Mouse (Mus musculus) kidney, embryonic 16.5 days (tissue): Measurements from ENCODE around the gene Trim17. TPM values are rescaled to one million over a fixed set of nuclear protein-coding genes. Genes with fewer than 3 reads are reported as not detected.

ENCODE experiments used
- ATAC-seq: fragments of 200-750 bp; cut with Nextera tagmentation; 2 replicates; pipeline ENCODE4 v1.8.0; 2017; ENCODE audit warnings: moderate TSS enrichment; ENCODE audit not compliant: low FRiP score, low TSS enrichment
- H3K27ac ChIP-seq: fragments of 300-500 bp; sonication (generic); 2 replicates; pipeline ENCODE4 v1.5.1; 2014; ENCODE audit warnings: low read length
- H3K27me3 ChIP-seq: fragments of 300-500 bp; sonication (generic); 2 replicates; pipeline ENCODE4 v1.6.1; 2014; ENCODE audit warnings: low read length, control low read depth, mixed read lengths; ENCODE audit not compliant: insufficient read depth
- H3K36me3 ChIP-seq: fragments of 300-500 bp; sonication (generic); 2 replicates; pipeline ENCODE4 v1.6.1; 2014; ENCODE audit warnings: low read length, control low read depth, mixed read lengths; ENCODE audit not compliant: insufficient read depth
- H3K4me1 ChIP-seq: fragments of 300-500 bp; sonication (generic); 2 replicates; pipeline ENCODE4 v1.6.1; 2014; ENCODE audit warnings: low read length, control low read depth, mixed read lengths; ENCODE audit not compliant: insufficient read depth
- H3K4me2 ChIP-seq: fragments of 300-500 bp; sonication (generic); replicated peaks from 2 replicates; pipeline ENCODE4 v1.6.1; 2014; ENCODE audit warnings: low read depth, low read length
- H3K4me3 ChIP-seq: fragments of 300-500 bp; sonication (generic); 2 replicates; pipeline ENCODE4 v1.5.1; 2014; ENCODE audit warnings: mild to moderate bottlenecking, low read length
- H3K9ac ChIP-seq: fragments of 300-500 bp; sonication (generic); replicated peaks from 2 replicates; pipeline ENCODE4 v1.6.1; 2014; ENCODE audit warnings: low read length
- H3K9me3 ChIP-seq: fragments of 300-500 bp; sonication (generic); 2 replicates; pipeline ENCODE4 v1.6.1; 2016; ENCODE audit warnings: low read length, control low read depth
- WGBS: fragments of 180-500 bp; shearing (Covaris S2); extraction: QIAGEN DNeasy Blood & Tissue Kit; methylation state at CpG from one replicate; pipeline ENCODE4 v1.1.7; 2014; 5-methylcytosine and 5-hydroxymethylcytosine counted together
- polyA plus RNA-seq: library from polyadenylated mRNA; unstranded; fragments of >200 nt; fragmentation: Nextera tagmentation; extraction: Ambion mirVana; gene quantifications from 2 replicates; pipeline ENCODE4 v1.2.1, GENCODE M21; 2015

Trim17 gene
- polyA plus RNA-seq, 1 experiment from 2014 or later, result 0.42 TPM

DNA sequence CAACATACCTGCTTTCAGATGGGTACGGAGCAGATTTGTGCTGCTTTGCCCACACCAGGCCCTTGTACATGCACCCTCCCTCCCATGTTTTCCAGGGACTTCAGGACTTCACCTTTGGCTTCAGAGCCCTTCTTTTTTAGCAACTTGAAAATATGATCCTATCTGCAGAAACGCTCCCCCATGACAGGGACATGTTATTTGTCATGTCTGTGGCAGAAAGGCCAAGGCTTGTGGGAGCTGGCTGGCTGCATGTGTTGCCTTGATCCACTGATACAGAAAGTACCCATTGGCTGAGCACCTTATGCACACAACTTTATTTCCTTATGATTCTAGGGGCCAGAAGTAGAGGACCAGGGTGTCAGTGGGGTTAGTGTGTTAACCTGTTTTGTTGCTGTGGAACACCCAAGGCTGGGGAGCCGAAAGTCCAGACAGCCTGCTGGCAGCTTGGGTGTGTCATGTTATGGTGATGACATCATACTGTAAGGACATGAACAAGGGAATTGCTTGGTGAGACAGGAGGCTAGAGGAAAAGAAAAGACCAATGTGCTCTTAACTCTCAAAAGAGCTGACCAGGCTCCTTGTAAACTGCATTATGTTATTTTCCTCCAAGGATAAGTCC, 30.9 kb downstream of the Trim17 start:
- H3K27me3 ChIP-seq, result no peaks in the 10 kb centered on the region
- no peak for ATAC-seq
- H3K4me2 ChIP-seq, result no peak overlapping the region
- H3K27ac ChIP-seq, result no peak overlapping the region
- H3K9me3 ChIP-seq, result no peaks in the 10 kb centered on the region
- 90% methylated on average over 3 of the region's 3 CpGs for WGBS
- H3K4me3 ChIP-seq, result no peak overlapping the region
- no peak overlapping the region for H3K9ac ChIP-seq
- peaks cover 11% of the 10 kb centered on the region for H3K4me1 ChIP-seq
- peaks cover 76% of the 10 kb centered on the region for H3K36me3 ChIP-seq

DNA sequence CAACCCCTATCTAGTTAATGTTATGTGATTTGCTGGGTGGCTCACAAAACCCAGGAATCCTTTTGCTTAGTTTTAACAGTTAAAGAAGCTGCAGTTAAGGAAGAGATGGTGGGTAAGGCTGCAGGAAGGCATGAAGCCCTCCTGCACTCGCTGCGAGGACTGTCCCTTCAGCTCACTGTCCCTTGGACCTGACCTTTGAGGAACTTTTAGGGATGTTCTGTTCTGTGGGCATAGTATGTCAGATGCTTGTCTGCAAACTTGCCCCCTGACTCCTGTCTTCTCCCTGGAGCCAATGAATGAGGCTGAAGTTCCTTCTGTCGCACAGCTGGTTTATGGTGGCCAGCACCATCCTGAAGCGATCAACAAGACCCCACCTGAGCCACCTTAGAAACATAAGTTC, 34.7 kb downstream of the Trim17 start:
- H3K36me3 ChIP-seq, result peaks cover 60% of the 10 kb centered on the region
- H3K27me3 ChIP-seq, result peaks cover 10% of the 10 kb centered on the region; the same call in 1 of the 2 replicates
- ATAC-seq, result no peak
- 92% methylated on average over 4 of the region's 4 CpGs for WGBS
- H3K27ac ChIP-seq, result no peak overlapping the region
- H3K4me1 ChIP-seq, result peaks cover 4% of the 10 kb centered on the region; the same call in 1 of the 2 replicates
- H3K9ac ChIP-seq, result no peak overlapping the region
- H3K4me2 ChIP-seq, result no peak overlapping the region
- H3K9me3 ChIP-seq, result no peaks in the 10 kb centered on the region
- H3K4me3 ChIP-seq, result no peak overlapping the region

DNA sequence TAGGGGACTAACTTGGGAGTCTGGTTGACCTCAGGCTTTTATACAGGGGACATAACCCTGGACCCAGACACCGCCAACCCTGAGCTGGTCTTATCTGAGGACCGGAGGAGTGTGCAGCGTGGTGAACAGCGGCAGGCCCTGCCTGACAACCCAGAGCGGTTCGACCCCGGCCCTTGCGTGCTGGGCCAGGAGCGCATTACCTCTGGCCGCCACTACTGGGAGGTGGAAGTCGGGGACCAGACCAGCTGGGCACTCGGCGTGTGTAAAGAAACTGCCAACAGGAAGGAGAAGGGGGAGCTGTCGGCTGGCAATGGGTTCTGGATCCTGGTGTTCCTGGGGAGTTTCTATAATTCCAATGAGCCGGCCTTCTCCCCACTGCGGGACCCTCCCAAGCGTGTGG, 35.7 kb downstream of the Trim17 start:
- Histone ChIP-seq H3K9me3 (no peaks in the 10 kb centered on the region), H3K4me3 (no peak overlapping the region), H3K36me3 (peaks cover 50% of the 10 kb centered on the region), H3K9ac (no peak overlapping the region), H3K4me2 (no peak overlapping the region), H3K27me3 (peaks cover 15% of the 10 kb centered on the region), H3K4me1 (peaks cover 5% of the 10 kb centered on the region), H3K27ac (no peak overlapping the region)
- no peak for ATAC-seq
- 83% methylated on average over 17 of the region's 17 CpGs for WGBS

DNA sequence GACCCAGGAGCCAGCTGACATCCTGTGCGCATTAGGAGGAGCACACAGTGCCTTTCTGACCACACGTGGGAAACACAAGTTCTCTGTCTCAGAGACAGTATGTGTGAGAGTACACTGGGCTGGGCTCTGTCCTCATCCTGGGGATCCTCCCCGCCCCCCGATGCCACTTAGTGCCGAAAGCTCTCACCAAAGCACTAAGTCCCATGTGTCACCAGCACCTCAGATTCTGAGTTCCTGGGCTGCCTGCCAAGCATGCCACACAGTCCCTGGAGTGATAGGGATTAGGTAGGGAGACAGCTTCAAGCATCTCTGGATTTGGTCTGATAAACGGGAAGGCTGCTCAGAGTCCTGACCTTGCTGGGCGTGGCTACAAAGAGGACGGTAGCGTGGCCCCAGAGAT, 36.3 kb downstream of the Trim17 start:
- Histone ChIP-seq H3K36me3 (peaks cover 44% of the 10 kb centered on the region), H3K27ac (no peak overlapping the region), H3K4me2 (no peak overlapping the region), H3K27me3 (peaks cover 18% of the 10 kb centered on the region), H3K4me1 (peaks cover 5% of the 10 kb centered on the region), H3K4me3 (no peak overlapping the region), H3K9ac (no peak overlapping the region), H3K9me3 (no peaks in the 10 kb centered on the region)
- ATAC-seq, result no peak
- WGBS, result 83% methylated on average over 9 of the region's 9 CpGs

DNA sequence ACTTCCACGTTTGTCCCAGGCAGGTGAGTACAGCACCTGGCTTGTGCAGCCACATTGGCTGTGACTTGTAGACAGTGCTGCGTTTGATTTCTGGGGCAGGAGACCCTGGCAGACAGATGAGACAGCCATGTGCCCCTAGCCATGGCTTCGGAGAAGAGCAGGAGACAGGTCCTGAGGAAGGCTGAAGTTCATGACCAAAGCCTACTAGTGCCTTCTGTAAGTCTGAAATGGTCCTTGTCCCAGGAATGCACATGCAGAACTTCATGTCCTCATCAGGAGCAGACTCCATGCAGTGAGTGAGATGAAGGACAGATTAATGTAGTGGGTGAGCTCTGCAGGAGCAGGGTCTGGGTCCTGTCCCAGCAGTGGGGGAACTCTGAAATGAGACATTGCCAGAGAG, 37.4 kb downstream of the Trim17 start:
- peaks cover 33% of the 10 kb centered on the region for H3K36me3 ChIP-seq
- 77% methylated on average over 3 of the region's 3 CpGs for WGBS
- no peak overlapping the region for H3K9ac ChIP-seq
- H3K27me3 ChIP-seq, result peaks cover 21% of the 10 kb centered on the region
- ATAC-seq, result no peak
- H3K4me1 ChIP-seq, result peaks cover 5% of the 10 kb centered on the region
- H3K9me3 ChIP-seq, result no peaks in the 10 kb centered on the region
- H3K4me2 ChIP-seq, result no peak overlapping the region
- H3K4me3 ChIP-seq, result no peak overlapping the region
- H3K27ac ChIP-seq, result no peak overlapping the region

DNA sequence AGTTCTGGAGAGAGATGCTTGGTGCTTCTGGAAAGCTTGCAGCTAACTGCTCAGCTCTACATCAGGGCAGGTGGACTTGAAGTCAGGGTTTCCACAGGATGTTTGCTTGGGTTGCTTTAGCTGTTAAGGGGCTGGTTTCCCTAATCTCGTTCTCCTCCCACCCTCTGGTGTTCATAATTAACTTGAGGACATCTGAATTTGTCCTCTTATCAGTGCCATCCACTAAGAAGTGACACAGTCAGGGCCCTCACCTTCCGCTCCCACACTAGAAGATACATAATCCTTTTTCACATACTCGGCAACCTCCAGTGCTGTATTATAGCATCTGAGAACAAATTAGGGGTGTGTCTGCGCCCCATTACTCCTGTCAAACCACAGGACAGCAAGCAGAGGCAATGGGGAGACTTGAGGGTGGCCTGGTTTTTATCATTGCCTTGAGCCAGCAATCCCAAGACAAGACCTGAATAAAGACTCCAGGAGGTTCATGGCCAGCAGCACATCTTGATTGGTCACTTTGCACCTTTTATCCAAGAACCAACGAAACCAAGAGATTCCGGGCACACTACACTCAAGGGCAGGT, 38.7 kb downstream of the Trim17 start:
- H3K4me1 ChIP-seq, result peaks cover 5% of the 10 kb centered on the region
- WGBS, result 75% methylated on average over 6 of the region's 6 CpGs
- no peak for ATAC-seq

DNA sequence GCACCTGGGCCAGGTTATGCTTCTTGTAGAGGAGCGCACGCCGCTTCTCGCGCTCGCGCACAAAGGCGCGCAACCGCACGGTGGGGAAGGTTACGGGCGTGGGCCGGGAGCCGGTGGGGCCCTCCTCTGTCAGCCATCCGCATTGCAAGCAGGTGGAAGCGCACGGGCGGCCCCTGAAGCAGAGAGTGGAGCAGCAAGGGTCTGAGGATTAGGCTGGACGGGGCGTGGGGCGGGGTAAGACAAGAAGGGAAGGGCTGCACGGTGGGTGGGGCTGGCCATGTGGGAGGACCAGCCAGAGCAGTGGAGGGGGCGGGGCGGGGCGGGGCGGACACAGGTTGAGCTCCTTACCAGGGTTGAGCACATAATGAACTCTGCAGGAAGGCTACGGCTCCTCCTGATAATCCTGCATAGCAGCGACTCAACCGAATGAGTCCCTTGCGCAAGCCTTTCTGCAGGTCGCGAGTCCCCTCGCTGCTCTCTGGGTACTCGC, 39.9 kb downstream of the Trim17 start:
- H3K9me3 ChIP-seq, result no peaks in the 10 kb centered on the region
- peak overlapping the region; percentile 45 for H3K4me3 ChIP-seq
- peak overlapping the region; percentile 63 for H3K9ac ChIP-seq
- H3K4me2 ChIP-seq, result peak overlapping the region; percentile 69
- H3K36me3 ChIP-seq, result peaks cover 10% of the 10 kb centered on the region
- ATAC-seq, result peak; percentile 93
- 2% methylated on average over 33 of the region's 35 CpGs for WGBS
- H3K27ac ChIP-seq, result no peak overlapping the region
- H3K4me1 ChIP-seq, result peaks cover 11% of the 10 kb centered on the region
- H3K27me3 ChIP-seq, result peaks cover 21% of the 10 kb centered on the region

More for the DNA sequence above, 38.7 kb downstream of the Trim17 start:
- Histone ChIP-seq H3K27ac (no peak overlapping the region), H3K4me2 (no peak overlapping the region), H3K9ac (no peak overlapping the region), H3K4me3 (no peak overlapping the region), H3K36me3 (peaks cover 21% of the 10 kb centered on the region), H3K27me3 (peaks cover 21% of the 10 kb centered on the region), H3K9me3 (no peaks in the 10 kb centered on the region)

DNA sequence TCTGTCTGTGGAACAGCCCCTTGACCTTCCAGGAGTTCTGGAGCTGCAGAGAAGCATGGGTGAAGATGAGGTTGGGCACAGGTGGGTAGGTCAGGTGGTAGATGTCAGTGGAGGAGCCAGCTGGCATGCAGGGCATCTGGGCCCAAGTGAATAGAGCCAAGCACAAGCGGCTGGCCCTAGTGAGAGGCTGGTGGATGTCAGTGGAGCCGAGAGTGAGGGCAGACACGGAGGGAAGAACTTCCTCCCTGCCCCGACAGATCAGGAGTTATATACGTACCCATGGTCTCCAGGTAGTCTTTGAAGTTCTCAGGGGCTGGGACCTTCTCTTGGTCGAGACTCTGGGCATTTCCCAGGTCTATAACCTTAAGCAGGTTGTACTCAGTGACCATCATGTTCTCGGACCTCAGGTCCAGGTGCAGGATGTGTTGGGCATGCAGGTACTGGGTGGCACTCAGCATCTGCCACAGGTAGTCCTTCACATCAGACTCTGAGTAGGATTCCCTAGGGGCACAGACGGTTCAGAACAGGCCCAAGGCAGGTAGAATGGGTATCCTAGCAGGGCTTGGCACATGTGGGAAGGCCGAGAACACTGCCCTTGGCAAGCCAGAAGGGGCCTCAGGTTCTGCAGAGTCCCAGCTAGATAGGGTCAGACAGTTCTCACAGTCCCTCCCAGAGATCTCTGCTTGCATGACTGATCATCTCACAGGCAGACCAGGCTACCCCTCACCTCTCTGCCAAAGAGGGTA, 40.7 kb downstream of the Trim17 start:
- Histone ChIP-seq H3K36me3 (peaks cover 1% of the 10 kb centered on the region), H3K9ac (no peak overlapping the region), H3K4me3 (no peak overlapping the region), H3K27me3 (peaks cover 21% of the 10 kb centered on the region), H3K27ac (no peak overlapping the region), H3K9me3 (no peaks in the 10 kb centered on the region), H3K4me2 (peak overlapping the region; percentile 69; the same call in 1 of the 2 replicates), H3K4me1 (peaks cover 11% of the 10 kb centered on the region)
- ATAC-seq, result no peak
- 78% methylated on average over 9 of the region's 9 CpGs for WGBS

DNA sequence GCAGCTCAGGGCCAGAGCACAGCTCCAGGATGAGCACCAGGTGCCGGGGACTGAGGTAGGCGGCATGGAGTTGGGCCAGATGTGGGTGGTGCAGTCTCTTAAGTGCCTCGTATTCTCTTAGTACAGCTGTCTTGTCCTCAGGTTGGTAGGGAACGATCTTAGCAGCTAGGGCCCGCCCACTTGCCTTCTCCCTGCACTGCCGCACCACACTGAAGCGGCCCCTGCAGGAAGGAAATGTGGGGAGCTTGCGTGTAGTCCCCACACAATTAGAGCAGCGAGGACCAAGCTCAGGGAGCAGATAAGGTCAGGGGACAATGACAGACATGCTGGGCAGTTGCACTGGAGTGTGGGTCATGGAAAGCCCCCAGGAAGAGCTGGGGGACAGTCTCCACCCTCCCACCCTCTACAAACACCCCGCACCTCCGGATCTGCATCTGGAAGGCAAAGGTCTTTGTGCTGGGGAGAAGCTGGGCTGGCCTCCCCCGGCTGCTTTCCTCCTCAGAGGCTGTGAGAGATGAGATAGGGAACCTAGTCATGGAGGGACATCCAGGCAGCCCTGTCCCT, 41.4 kb downstream of the Trim17 start:
- Histone ChIP-seq H3K4me2 (no peak overlapping the region), H3K4me3 (no peak overlapping the region), H3K27me3 (peaks cover 21% of the 10 kb centered on the region), H3K36me3 (no peaks in the 10 kb centered on the region), H3K9me3 (no peaks in the 10 kb centered on the region), H3K4me1 (peaks cover 11% of the 10 kb centered on the region), H3K27ac (no peak overlapping the region), H3K9ac (no peak overlapping the region)
- 47% methylated on average over 12 of the region's 12 CpGs for WGBS
- no peak for ATAC-seq
